Mouse (Mus musculus): ENCODE results near the gene Anxa5.

DNA sequence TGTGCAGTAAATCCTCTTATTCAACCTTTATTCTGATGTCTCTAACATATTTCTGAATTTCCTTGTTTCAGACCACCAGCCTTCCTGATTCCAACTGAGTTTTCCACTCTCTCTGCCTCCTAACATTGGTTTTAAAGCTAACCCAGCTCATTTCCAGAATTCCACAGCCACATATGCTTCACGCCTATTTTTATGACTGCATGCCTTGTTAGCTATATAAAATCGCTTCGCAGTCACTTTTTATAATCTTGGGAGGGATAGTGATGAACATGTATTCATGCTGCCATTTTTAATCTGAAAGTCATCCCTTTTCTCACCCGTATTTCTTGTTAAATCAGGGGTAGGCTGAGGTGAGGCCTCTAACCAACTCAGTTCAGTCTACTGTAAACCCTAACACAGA, 8.6 kb upstream of the Anxa5 start:
- TF ChIP-seq POLR2A (IDR thresholded peaks at IDR 0.05; ENCODE audit: borderline replicate concordance, insufficient read depth, low read length) (no peak), CTCF (IDR thresholded peaks at IDR 0.05; ENCODE audit: borderline replicate concordance, insufficient read depth, low read depth, low read length) (no peak)
